Mouse (Mus musculus): Measurements from ENCODE around the gene Lrmda. TPM values are rescaled to one million over a fixed set of nuclear protein-coding genes. Genes with fewer than 3 reads are reported as not detected.

The Lrmda gene
- polyA plus RNA-seq, 1 experiment from 2014 or later: not detected

- ATAC-seq (ENCODE audit: low FRiP score, low TSS enrichment) (no peak), DNase-seq (no peak)
- H3K9ac ChIP-seq (replicated peaks; ENCODE audit: low read length): no peak overlapping the region
- H3K4me2 ChIP-seq (ENCODE audit: low read length): no peak overlapping the region
- H3K4me1 ChIP-seq (ENCODE audit: control insufficient read depth, insufficient read depth, low read length): peaks cover 2% of the 10 kb centered on the region; the same call in 1 of the 2 replicates
- no peaks in the 10 kb centered on the region for H3K9me3 ChIP-seq (ENCODE audit: control insufficient read depth, low read length)
- H3K27ac ChIP-seq (replicated peaks; ENCODE audit: low read depth, low read length): no peak overlapping the region
- no peaks in the 10 kb centered on the region for H3K27me3 ChIP-seq (ENCODE audit: control insufficient read depth, insufficient read depth, low read length)
- H3K36me3 ChIP-seq (ENCODE audit: control insufficient read depth, insufficient read depth, low read length): no peaks in the 10 kb centered on the region
- H3K4me3 ChIP-seq (replicated peaks; ENCODE audit: low read depth, low read length): no peak overlapping the region
- 85% methylated on average over 10 of the region's 10 CpGs for WGBS
These were observed 731.8 kb downstream of the Lrmda start for GRCm38 (mm10) chr14:22751290-22751689.

- no peak for DNase-seq
- Histone ChIP-seq H3K4me1 (ENCODE audit: control insufficient read depth, insufficient read depth, low read length) (no peaks in the 10 kb centered on the region), H3K36me3 (ENCODE audit: control insufficient read depth, insufficient read depth, low read length) (no peaks in the 10 kb centered on the region), H3K9ac (replicated peaks; ENCODE audit: low read length) (no peak overlapping the region), H3K4me3 (replicated peaks; ENCODE audit: low read depth, low read length) (no peak overlapping the region), H3K9me3 (ENCODE audit: control insufficient read depth, low read length) (no peaks in the 10 kb centered on the region), H3K27ac (replicated peaks; ENCODE audit: low read depth, low read length) (no peak overlapping the region), H3K4me2 (ENCODE audit: low read length) (no peak overlapping the region), H3K27me3 (ENCODE audit: control insufficient read depth, insufficient read depth, low read length) (no peaks in the 10 kb centered on the region)
- WGBS: 87% methylated on average over 5 of the region's 5 CpGs
- no peak for ATAC-seq (ENCODE audit: low FRiP score, low TSS enrichment)
These were observed 735.1 kb downstream of the Lrmda start for GRCm38 (mm10) chr14:22754633-22755032.

GRCm38 (mm10) chr14:22757493-22757892 lies 738.0 kb downstream of the Lrmda start:
- no peak overlapping the region for H3K27ac ChIP-seq (replicated peaks; ENCODE audit: low read depth, low read length)
- DNase-seq: no peak

GRCm38 (mm10) chr14:22759216-22759615 lies 739.7 kb downstream of the Lrmda start:
- Histone ChIP-seq H3K4me3 (replicated peaks; ENCODE audit: low read depth, low read length) (no peak overlapping the region), H3K4me2 (ENCODE audit: low read length) (no peak overlapping the region), H3K27me3 (ENCODE audit: control insufficient read depth, insufficient read depth, low read length) (no peaks in the 10 kb centered on the region), H3K4me1 (ENCODE audit: control insufficient read depth, insufficient read depth, low read length) (no peaks in the 10 kb centered on the region), H3K9me3 (ENCODE audit: control insufficient read depth, low read length) (no peaks in the 10 kb centered on the region), H3K36me3 (ENCODE audit: control insufficient read depth, insufficient read depth, low read length) (no peaks in the 10 kb centered on the region), H3K9ac (replicated peaks; ENCODE audit: low read length) (no peak overlapping the region), H3K27ac (replicated peaks; ENCODE audit: low read depth, low read length) (no peak overlapping the region)
- DNase-seq (no peak), ATAC-seq (ENCODE audit: low FRiP score, low TSS enrichment) (no peak)
- 38% methylated on average over 2 of the region's 2 CpGs for WGBS

More at GRCm38 (mm10) chr14:22757493-22757892, 738.0 kb downstream of the Lrmda start:
- Histone ChIP-seq H3K4me1 (ENCODE audit: control insufficient read depth, insufficient read depth, low read length) (no peaks in the 10 kb centered on the region), H3K9me3 (ENCODE audit: control insufficient read depth, low read length) (no peaks in the 10 kb centered on the region), H3K4me2 (ENCODE audit: low read length) (no peak overlapping the region), H3K27me3 (ENCODE audit: control insufficient read depth, insufficient read depth, low read length) (no peaks in the 10 kb centered on the region), H3K9ac (replicated peaks; ENCODE audit: low read length) (no peak overlapping the region), H3K36me3 (ENCODE audit: control insufficient read depth, insufficient read depth, low read length) (no peaks in the 10 kb centered on the region), H3K4me3 (replicated peaks; ENCODE audit: low read depth, low read length) (no peak overlapping the region)
- 98% methylated on average over 3 of the region's 3 CpGs for WGBS
- ATAC-seq (ENCODE audit: low FRiP score, low TSS enrichment): no peak

GRCm38 (mm10) chr14:22759673-22760072 lies 740.2 kb downstream of the Lrmda start:
- Histone ChIP-seq H3K36me3 (ENCODE audit: control insufficient read depth, insufficient read depth, low read length) (no peaks in the 10 kb centered on the region), H3K27me3 (ENCODE audit: control insufficient read depth, insufficient read depth, low read length) (no peaks in the 10 kb centered on the region), H3K4me2 (ENCODE audit: low read length) (no peak overlapping the region), H3K9me3 (ENCODE audit: control insufficient read depth, low read length) (no peaks in the 10 kb centered on the region), H3K9ac (replicated peaks; ENCODE audit: low read length) (no peak overlapping the region), H3K27ac (replicated peaks; ENCODE audit: low read depth, low read length) (no peak overlapping the region), H3K4me1 (ENCODE audit: control insufficient read depth, insufficient read depth, low read length) (no peaks in the 10 kb centered on the region), H3K4me3 (replicated peaks; ENCODE audit: low read depth, low read length) (no peak overlapping the region)
- ATAC-seq (ENCODE audit: low FRiP score, low TSS enrichment): no peak
- DNase-seq: no peak

GRCm38 (mm10) chr14:22760241-22761039 lies 740.9 kb downstream of the Lrmda start:
- H3K4me1 ChIP-seq (ENCODE audit: control insufficient read depth, insufficient read depth, low read length): no peaks in the 10 kb centered on the region
- no peak overlapping the region for H3K27ac ChIP-seq (replicated peaks; ENCODE audit: low read depth, low read length)
- no peaks in the 10 kb centered on the region for H3K9me3 ChIP-seq (ENCODE audit: control insufficient read depth, low read length)
- H3K36me3 ChIP-seq (ENCODE audit: control insufficient read depth, insufficient read depth, low read length): no peaks in the 10 kb centered on the region
- 80% methylated on average over 7 of the region's 7 CpGs for WGBS
- ATAC-seq (ENCODE audit: low FRiP score, low TSS enrichment): no peak
- H3K4me2 ChIP-seq (ENCODE audit: low read length): no peak overlapping the region
- no peak overlapping the region for H3K9ac ChIP-seq (replicated peaks; ENCODE audit: low read length)
- H3K27me3 ChIP-seq (ENCODE audit: control insufficient read depth, insufficient read depth, low read length): no peaks in the 10 kb centered on the region
- H3K4me3 ChIP-seq (replicated peaks; ENCODE audit: low read depth, low read length): no peak overlapping the region
- no peak for DNase-seq

- H3K4me3 ChIP-seq (replicated peaks; ENCODE audit: low read depth, low read length): no peak overlapping the region
- H3K4me2 ChIP-seq (ENCODE audit: low read length): no peak overlapping the region
- H3K9me3 ChIP-seq (ENCODE audit: control insufficient read depth, low read length): no peaks in the 10 kb centered on the region
- ATAC-seq (ENCODE audit: low FRiP score, low TSS enrichment) (no peak), DNase-seq (no peak)
- H3K36me3 ChIP-seq (ENCODE audit: control insufficient read depth, insufficient read depth, low read length): no peaks in the 10 kb centered on the region
- H3K27me3 ChIP-seq (ENCODE audit: control insufficient read depth, insufficient read depth, low read length): no peaks in the 10 kb centered on the region
- no peak overlapping the region for H3K27ac ChIP-seq (replicated peaks; ENCODE audit: low read depth, low read length)
- no peaks in the 10 kb centered on the region for H3K4me1 ChIP-seq (ENCODE audit: control insufficient read depth, insufficient read depth, low read length)
- WGBS: 92% methylated on average over 2 of the region's 2 CpGs
- no peak overlapping the region for H3K9ac ChIP-seq (replicated peaks; ENCODE audit: low read length)
These were observed 762.2 kb downstream of the Lrmda start for GRCm38 (mm10) chr14:22781709-22782108.

GRCm38 (mm10) chr14:22782365-22782764 lies 762.9 kb downstream of the Lrmda start:
- no peak overlapping the region for H3K4me3 ChIP-seq (replicated peaks; ENCODE audit: low read depth, low read length)
- no peaks in the 10 kb centered on the region for H3K36me3 ChIP-seq (ENCODE audit: control insufficient read depth, insufficient read depth, low read length)
- ATAC-seq (ENCODE audit: low FRiP score, low TSS enrichment): no peak
- no peak overlapping the region for H3K4me2 ChIP-seq (ENCODE audit: low read length)
- 51% methylated on average over 2 of the region's 2 CpGs for WGBS
- no peaks in the 10 kb centered on the region for H3K9me3 ChIP-seq (ENCODE audit: control insufficient read depth, low read length)
- H3K9ac ChIP-seq (replicated peaks; ENCODE audit: low read length): no peak overlapping the region
- no peaks in the 10 kb centered on the region for H3K4me1 ChIP-seq (ENCODE audit: control insufficient read depth, insufficient read depth, low read length)
- H3K27ac ChIP-seq (replicated peaks; ENCODE audit: low read depth, low read length): no peak overlapping the region
- DNase-seq: no peak
- H3K27me3 ChIP-seq (ENCODE audit: control insufficient read depth, insufficient read depth, low read length): no peaks in the 10 kb centered on the region

Data from midbrain, embryonic 14.5 days (tissue).